Mouse (Mus musculus) cerebellum, postnatal 4 days (tissue): ENCODE results near the gene Gin1.
"Not testable (repeated sequence)": the region's sequence is repeated elsewhere in the genome, so short reads cannot be mapped to it uniquely, and the experiment has no call there.

Experiments
- DNase-seq, 2 experiments: peaks; one replicate each; pipeline ENCODE4 v3.0.0; 2022; ENCODE audit warnings: low spot score in 2 of 2, mixed read lengths in 1 of 2

The Gin1 gene

DNA sequence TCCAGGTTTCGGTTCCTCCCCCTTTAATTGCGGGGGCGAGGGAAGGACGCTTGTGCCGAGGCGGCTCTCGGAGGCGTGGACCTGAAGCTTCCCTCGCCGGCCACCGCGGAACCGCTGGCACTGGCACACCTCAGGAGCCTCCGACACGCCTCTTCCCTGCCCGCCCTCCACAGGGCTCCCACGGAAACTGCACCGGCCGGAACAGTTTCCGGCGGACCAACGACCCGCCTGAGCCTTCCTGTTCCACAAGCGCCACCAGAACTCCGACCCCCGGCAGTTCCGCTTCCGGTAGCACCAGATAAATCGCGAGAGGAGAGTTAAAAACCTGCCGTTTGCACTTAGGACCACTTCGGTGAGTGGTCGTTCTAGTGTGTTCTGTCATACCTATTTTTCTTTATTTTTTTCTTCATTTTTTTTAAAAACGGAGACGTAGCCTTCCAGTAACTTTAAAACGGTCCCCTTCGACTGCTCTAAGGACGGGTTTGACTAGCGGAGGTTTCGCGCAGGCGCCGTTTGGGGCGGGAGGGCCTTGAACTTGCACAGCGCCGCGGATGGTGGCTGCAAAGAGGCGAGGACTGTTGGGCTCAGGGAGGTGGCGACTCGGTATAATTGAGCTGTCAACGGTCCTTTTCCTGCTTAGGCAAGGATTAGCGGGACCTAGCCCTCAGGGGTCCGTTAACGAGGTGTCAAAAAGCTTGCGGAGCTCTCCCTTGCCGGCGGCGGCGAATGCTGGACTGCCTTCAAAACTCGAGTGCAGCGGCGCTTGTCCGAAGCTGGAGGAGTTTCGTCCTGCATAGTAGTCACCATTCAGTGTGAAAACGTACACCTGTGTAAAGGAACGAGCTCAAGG lies at the start of gene Gin1, which contains the start of gene Ppip5k2:
Gene Gin1 (plus strand): TSS at position 269 of the 850 bp plus-strand sequence.
Gene Ppip5k2 (minus strand): TSS at position 508 of the 850 bp plus-strand sequence.
- peak; percentile 87 to 94 for DNase-seq

DNA sequence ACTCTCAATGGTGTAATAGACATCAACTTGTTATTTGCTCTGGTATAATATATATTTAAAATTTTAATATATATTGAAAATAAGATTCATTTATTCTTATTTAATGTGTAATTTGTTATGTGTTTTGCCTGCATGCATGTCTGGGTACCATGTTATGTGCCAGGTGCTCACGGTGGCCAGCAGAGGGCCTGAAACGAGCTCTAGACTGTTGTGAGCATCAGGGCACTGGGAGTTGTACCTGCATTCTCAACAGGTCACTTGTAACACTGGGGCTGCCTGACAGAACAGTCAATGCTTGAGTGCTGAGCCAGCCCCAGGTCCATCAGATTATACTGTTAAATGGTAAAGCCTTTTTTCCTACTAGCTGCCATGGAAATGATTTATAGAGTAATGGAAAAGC lies 43.2 kb upstream of the Gin1 start:
- peak in 1 of 2 experiments; percentile 4 for DNase-seq

DNA sequence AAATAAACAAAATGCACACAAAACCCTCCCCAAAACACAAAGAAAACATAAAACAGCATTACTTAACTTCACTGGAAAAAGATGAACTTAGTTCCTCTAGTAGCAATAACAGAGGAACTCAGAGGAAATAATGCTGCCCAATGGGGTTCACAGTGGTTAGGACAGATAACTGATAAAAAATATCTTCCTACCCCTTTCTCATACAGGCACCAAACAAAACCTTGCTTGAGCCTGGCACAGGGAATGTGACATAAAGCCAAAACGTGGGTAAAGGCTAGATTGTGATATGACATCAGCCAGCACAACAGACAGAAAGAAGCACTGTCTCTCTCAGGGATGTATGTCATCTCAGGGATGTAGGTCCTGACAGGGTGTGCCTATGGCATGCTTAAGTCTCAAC lies 40.6 kb upstream of the Gin1 start:
- DNase-seq, result no peak

DNA sequence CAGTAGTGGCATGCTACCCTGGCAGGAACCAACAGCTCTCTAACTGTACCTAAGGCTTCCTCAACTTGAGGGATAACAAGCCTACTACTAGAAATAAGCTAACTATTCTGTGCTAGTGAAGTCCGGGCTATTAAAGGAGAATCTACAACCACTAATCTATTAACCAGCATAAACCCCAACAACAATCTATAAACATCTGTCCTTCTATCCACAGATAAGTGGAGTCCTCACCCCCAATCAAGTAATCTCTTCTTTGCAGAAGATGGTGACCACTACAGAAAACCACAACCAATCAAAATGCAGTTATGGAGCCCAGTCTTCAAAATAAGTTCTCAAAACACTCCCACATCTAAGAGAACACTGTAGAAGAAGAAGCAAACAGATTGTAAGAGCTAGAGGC lies 26.9 kb upstream of the Gin1 start:
- DNase-seq, result no peak

DNA sequence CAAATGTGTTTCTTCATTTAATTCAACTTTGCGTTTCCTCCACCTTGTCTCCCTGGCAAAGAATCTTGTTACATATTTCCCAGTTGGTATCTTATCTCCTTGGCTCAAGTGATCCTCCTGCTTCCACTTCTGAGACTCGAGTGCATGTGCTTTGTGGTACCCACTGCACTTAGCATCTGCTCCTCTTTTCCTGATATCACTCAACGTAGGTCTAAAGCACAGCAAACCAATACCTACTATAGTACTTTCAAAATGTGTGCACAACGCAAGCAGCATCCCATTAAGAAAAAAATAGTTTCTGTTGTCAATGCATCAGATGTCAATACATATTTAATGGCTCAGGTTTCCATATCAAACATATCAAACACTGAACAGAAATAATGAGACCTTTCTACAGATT lies 24.3 kb upstream of the Gin1 start:
- DNase-seq, result no peak

DNA sequence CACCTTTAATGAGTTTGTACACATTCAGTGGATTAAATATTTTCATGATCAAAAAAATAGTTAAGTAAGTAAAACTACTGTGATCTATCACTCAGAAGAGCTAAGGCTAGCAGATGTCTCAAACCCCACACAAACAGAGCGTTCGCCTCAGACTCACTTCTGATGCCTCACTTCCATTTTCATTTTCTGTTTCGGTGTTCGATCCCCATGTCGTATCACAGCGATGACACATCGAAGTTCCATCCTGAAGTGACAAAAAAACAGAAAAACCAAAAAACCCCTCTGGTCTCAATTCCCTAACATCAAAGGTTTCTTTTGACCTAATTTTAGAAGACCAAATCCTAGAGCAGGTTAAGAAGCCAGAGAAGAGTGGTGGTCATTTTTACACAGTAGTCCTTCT lies 23.7 kb upstream of the Gin1 start:
- DNase-seq, result no peak

DNA sequence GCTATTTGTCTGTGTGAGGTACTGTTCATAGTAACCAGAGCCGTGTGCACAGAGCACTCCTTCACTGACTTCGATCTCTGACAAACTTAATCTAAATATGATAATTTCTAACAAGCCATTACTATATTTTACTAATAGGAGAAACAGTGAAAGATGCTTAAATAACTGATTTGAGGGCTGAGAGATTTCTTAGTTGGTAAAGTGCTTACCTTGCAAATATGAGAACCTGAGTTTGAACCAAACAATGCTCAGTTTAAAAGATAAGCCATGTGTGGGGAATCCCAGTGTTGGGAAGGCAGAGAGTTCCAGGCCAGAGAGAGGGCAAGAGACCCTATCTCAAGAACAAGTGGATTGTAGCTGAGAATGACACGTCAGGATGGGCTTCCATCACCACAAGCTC lies 21.8 kb upstream of the Gin1 start:
- DNase-seq, result no peak

DNA sequence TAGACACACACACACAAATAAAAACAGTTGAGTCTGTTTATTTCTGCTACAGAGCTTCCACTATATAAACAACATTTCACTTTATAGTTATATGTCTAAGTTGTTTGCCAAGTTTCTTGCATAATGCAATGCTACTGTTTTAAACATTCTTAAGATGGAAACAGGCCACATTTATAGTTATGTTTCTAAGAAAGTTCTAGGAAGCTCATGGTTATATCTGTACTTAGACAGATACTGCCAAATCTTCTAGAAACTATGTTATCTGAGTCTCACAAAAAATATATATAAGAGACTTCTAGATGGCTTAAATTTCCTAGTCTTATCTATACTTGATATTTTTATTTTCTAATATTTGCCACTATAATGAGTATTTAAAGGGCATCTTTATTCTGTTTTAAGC lies 16.8 kb upstream of the Gin1 start:
- DNase-seq, result no peak

- no peak for DNase-seq
Observed at GRCm38 (mm10) chr1:97754392-97754791, 15.6 kb upstream of the Gin1 start.

DNA sequence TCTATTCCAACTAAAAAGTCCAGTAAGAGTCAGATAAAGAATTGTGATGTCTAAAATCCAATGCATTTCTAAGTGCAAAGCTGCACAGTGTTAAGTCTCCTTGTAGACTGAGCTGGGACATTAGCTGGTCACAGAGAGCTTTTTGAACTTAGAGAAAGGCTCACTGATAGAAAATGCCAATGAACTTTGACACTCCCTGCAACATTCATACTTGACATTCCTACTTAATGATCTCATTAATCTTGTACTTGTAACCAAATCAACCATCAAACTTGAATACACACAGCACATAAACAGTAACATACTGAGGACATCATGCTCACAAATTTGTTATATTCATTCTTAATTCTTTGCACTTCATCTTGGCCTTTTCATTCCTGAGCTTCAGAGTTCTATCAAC lies 10.1 kb upstream of the Gin1 start:
- no peak for DNase-seq

- DNase-seq, result no peak
Observed at GRCm38 (mm10) chr1:97760598-97760997, 9.4 kb upstream of the Gin1 start.

DNA sequence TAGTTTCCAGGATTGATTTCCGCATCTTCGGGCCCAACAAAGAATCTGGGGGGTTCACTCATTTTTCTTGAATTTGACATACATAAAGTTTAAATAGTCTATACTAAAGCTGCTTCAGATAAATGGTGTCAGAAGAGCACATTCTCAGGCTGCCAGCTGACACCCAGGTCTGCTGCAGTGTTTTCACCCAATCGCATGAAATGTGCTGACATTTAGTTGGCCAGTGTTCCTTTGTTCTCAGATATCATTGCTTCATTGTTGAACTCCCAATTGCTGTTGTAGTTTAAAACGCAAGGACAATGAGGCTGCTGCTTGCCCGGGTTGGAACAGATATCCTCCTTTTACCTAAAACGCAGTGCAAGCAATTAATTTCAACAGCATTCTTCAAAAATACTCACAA lies 8.5 kb upstream of the Gin1 start:
- DNase-seq, result no peak

DNA sequence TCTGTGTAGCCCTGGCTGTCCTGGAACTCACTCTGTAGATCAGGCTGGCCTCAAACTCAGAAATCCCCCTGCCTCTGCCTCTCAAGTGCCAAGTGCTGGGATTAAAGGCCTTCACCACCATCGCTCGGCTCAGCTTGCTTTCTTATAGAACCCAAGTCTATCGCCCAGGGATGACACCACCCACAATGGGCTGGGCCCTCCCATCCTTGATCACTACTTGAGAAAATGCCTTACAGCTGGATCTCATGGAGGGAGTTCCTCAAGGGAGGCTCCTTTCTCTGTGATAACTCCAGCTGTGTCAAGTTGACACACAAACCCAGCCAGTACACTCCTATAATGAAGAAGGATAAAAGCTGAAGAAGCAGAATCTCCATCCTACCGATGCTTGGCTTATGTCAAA lies 4.3 kb upstream of the Gin1 start:
- not testable (repeated sequence) for DNase-seq

DNA sequence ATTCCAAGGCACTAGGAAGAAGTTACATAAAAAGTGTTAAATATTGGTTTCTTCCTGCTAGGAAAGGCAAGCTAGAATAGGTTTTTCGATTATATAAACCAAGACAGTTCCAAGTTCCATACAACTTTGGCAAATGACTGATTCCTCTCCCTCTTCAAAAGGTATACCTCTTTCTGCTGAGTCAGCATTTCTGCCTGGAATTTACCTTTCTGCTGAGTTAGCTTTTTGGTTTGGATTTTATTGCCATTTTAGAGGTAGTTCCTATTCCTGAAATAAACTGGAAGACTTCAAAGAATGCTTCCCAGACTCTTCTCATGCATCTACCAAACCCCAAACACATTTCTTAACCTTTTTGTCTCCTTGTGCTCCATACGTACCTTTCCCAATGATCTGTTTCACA lies 1.9 kb upstream of the Gin1 start:
- no peak for DNase-seq

DNA sequence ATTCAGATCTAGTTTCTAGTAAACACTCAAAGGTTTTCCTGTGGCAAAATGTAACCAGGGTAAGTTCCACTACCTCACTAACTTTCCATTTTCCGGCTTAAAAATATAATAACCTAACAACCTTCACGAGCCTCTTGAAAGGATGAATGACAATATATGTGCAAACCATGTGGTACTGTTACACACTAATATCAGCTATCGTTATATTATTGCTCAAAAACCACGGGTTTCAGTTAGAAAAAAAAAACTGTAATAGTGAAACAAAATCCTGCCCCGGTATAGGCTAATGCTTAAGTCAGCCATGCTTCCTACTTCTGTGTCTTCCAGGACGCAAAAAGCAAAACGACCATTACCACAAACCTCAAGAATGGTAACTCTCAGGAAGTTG lies 1.1 kb upstream of the Gin1 start:
- no peak for DNase-seq

DNA sequence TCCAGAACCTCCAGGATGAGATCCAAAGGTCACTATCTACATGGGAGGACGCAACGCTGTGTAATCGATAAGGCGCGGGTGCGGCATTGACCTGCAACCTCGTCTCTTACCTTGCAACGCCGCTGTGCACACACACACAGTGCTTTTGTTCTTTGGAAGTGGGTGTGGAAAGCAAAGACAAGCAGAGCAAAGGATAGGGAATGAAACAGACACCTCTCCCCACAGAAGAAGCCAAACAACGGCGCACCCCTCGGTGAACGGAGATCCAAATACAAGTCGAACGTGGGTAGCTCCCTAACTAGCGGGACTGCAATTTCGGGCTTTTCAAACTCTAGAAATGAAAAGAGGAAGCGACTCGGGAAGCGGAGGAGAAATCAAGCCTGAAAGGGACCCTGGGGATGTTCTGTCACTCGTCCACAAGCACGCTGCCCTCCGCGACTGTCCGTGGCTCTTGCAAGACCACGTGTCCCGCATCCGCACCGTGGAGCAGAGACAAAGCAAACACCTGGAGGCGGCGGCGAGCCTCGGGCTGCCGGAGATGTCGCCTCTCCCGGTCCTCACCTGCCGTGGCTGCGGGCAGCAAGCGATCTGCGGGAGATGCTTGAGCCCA lies 573 bp upstream of the Gin1 start:
- DNase-seq, result no peak

DNA sequence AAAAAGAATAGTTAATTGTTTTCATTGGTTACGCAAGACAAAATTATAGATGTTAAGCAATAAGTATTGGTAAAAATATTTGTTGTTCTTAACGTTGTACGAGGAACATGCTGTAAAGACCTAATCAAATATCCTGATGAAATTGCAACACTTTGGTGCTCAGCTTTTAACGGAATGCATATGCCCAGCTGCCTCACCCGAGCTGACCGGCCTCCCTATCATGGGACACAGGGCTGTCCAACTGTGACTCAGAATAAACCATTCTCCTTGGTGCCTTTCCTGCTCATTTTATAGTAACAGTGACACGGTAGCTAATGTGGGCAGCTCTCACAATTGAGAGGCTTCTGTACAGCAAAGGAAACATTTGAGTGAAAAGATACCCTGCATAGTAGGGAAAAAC lies 1.1 kb downstream of the Gin1 start:
- no peak for DNase-seq

GRCm38 (mm10) chr1:97771727-97772126 lies 1.8 kb downstream of the Gin1 start:
- DNase-seq, result no peak

DNA sequence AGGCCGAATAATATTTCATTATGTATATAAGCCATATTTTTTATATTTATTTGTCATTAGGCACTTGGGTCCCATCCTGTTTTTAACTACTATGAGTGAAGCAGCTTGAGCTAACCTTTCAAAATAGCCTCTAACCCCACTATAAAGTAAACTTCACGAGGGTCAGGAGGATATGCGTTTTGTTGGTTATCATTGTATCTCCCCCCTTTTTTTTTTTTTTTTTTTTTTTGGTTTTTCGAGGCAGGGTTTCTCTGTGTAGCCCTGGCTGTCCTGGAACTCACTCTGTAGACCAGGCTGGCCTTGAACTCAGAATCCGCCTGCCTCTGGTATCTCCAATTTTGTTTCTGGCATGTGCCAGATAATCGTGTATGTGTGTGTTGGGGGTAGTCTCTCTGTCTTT lies 3.4 kb downstream of the Gin1 start:
- no peak for DNase-seq

GRCm38 (mm10) chr1:97773973-97774372 lies 4.0 kb downstream of the Gin1 start:
- DNase-seq, result no peak

- no peak for DNase-seq
Observed at GRCm38 (mm10) chr1:97781674-97782073, 11.7 kb downstream of the Gin1 start.

GRCm38 (mm10) chr1:97784928-97785327 lies 15.0 kb downstream of the Gin1 start:
- no peak for DNase-seq

DNA sequence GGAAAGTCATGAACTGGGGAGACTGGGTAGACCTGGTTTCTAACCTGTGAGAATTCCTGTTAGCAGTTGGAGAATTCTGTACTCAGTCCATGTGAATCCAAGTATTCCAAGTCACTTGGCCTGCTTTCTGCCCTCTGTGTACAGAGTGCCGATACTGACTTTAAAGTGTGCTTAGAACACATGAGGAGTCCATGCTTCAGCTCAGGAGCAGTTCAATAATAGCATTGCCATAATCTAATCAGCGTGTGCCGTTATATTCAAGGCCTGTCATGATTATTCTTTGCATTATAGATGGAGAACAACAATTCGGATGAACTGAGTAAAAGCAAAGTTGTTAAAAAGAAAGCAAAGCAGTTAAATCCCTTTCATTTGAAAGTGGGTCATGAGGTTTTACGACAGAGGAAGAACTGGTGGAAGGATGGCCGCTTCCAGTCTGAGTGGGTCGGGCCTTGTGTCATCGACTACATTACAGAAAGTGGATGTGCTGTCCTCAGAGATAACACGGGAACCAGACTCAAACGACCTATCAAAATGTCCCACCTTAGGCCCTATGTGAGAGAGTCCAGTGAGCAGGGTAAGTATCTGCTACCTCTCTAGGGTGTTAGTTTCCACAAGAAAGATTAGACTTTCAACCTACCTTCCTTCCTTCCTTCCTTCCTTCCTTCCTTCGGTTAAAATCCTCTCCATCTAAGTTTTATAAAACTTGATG lies 15.9 kb downstream of the Gin1 start:
- no peak for DNase-seq
